Mouse (Mus musculus) hematopoietic multipotent progenitor cell, adult 10-12 weeks (in vitro differentiated cells): ENCODE results near the gene Ctnnb1. TPM values are rescaled to one million over a fixed set of nuclear protein-coding genes. Genes with fewer than 3 reads are reported as not detected.

Experiments used
- polyA plus RNA-seq: library from polyadenylated mRNA; stranded (reverse); fragments of >175 nt; gene quantifications from 2 replicates; pipeline ENCODE4 v1.2.3, GENCODE M21; 2012; ENCODE audit warnings: low replicate concordance

Gene Ctnnb1
- 41.0 and 45.3 TPM in 2 replicates for polyA plus RNA-seq

DNA sequence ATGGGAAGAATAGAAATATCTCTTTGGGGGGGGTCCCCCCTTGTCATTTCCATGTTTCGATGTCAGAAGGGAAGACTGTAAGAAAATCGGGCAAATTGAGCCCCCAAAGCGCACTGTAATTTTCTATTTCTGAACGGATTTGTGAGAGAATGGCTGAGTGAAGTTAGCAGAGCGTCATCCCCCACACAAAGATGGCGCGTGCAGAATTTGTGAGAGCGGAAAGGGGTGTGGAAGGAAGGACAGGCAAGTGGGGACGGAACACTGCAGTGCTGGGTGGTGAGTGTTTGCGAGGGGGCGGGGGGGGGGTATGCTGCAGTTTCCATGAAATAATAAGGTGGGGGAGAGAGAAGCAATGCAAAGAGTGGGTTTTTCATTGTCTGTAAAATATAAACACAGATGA, at the start of gene Ctnnb1:
Ctnnb1 (plus strand) TSS at position 136 of the 400 bp plus-strand sequence.

